Mouse (Mus musculus) liver, embryonic 14.5 days (tissue): ENCODE measurements around the gene Il13. TPM values are rescaled to one million over a fixed set of nuclear protein-coding genes. Genes with fewer than 3 reads are reported as not detected.

Experiments
- ATAC-seq: fragments of 200-750 bp; cut with Nextera tagmentation; 2 replicates; pipeline ENCODE4 v1.8.0; 2017; ENCODE audit warnings: moderate number of reproducible peaks, mild to moderate bottlenecking, moderate library complexity; ENCODE audit not compliant: insufficient read depth
- DNase-seq, 3 experiments: peaks; one replicate each; pipeline ENCODE4 v3.0.0-alpha.2; 2012 to 2013; ENCODE audit warnings: low read depth in 3 of 3, low spot score in 3 of 3
- H3K27ac ChIP-seq: fragments of 300-500 bp; sonication (generic); 2 replicates; pipeline ENCODE4 v1.5.1; 2014; ENCODE audit warnings: moderate library complexity, mild to moderate bottlenecking, control low read depth, inconsistent platforms
- H3K27me3 ChIP-seq: fragments of 300-500 bp; sonication (generic); 2 replicates; pipeline ENCODE4 v1.6.1; 2014; ENCODE audit warnings: mild to moderate bottlenecking, low read length, moderate library complexity; ENCODE audit not compliant: control insufficient read depth, insufficient read depth
- H3K36me3 ChIP-seq: fragments of 300-500 bp; sonication (generic); replicated peaks from 2 replicates; pipeline ENCODE4 v1.6.1; 2014; ENCODE audit warnings: low read depth; ENCODE audit not compliant: control insufficient read depth, insufficient read depth
- H3K4me1 ChIP-seq, 2 experiments: fragments of 200-500 bp in 1 of 2; fragments of 300-500 bp in 1 of 2; sonication (generic) in 1 of 2; replicated peaks; 2 replicates each; pipeline ENCODE4 v1.6.1; 2012 to 2014; ENCODE audit warnings: antibody characterized with exemption in 1 of 2, inconsistent platforms in 1 of 2, low read length in 1 of 2; ENCODE audit not compliant: control insufficient read depth in 2 of 2, insufficient read depth in 2 of 2
- H3K4me2 ChIP-seq: fragments of 300-500 bp; sonication (generic); 2 replicates; pipeline ENCODE4 v1.6.1; 2014; ENCODE audit warnings: low read depth, mild to moderate bottlenecking, control low read depth, moderate library complexity
- H3K4me3 ChIP-seq, 2 experiments: fragments of 200-500 bp in 1 of 2; fragments of 300-500 bp in 1 of 2; sonication (generic) in 1 of 2; 2 replicates each; pipeline ENCODE4 v1.5.1; 2012 to 2014; ENCODE audit warnings: low read depth in 2 of 2, low read length in 2 of 2, mild to moderate bottlenecking in 2 of 2, control low read depth in 1 of 2, inconsistent platforms in 1 of 2, moderate library complexity in 1 of 2; ENCODE audit not compliant: insufficient read depth in 1 of 2
- H3K9ac ChIP-seq: fragments of 300-500 bp; sonication (generic); replicated peaks from 2 replicates; pipeline ENCODE4 v1.6.1; 2014; ENCODE audit warnings: mild to moderate bottlenecking, control low read depth, moderate library complexity
- H3K9me3 ChIP-seq: fragments of 300-500 bp; sonication (generic); 2 replicates; pipeline ENCODE4 v1.6.1; 2016; ENCODE audit warnings: low read length, mixed read lengths; ENCODE audit not compliant: control insufficient read depth
- CTCF ChIP-seq: IDR thresholded peaks from 2 replicates; pipeline ENCODE4 v1.5.1; 2016; ENCODE audit warnings: antibody characterized with exemption, low read depth, control low read depth
- EP300 ChIP-seq: IDR thresholded peaks from 2 replicates; pipeline ENCODE4 v1.6.1; 2016; ENCODE audit warnings: antibody characterized with exemption, low read depth
- WGBS: fragments of 180-500 bp; shearing (Covaris S2); extraction: QIAGEN DNeasy Blood & Tissue Kit; methylation state at CpG from one replicate; pipeline ENCODE4 v1.1.7; 2014; ENCODE audit not compliant: insufficient replicate concordance; 5-methylcytosine and 5-hydroxymethylcytosine counted together
- polyA plus RNA-seq, 2 experiments: library from polyadenylated mRNA; depleted of rRNA in 1 of 2; stranded (reverse) in 1 of 2; unstranded in 1 of 2; fragments of >200 nt; fragmentation: Nextera tagmentation in 1 of 2; extraction: Ambion mirVana in 1 of 2; gene quantifications; 2 replicates each; pipeline versions ENCODE4 v1.2.1 to v1.2.3; 2012 to 2014

Gene Il13
- polyA plus RNA-seq (2012; rRNA removed) (0.04 TPM in 1 of 2 replicates, not detected in the other), polyA plus RNA-seq (2014; fragmentation: Nextera tagmentation; extraction: Ambion mirVana) (not detected in 2 replicates)

DNA sequence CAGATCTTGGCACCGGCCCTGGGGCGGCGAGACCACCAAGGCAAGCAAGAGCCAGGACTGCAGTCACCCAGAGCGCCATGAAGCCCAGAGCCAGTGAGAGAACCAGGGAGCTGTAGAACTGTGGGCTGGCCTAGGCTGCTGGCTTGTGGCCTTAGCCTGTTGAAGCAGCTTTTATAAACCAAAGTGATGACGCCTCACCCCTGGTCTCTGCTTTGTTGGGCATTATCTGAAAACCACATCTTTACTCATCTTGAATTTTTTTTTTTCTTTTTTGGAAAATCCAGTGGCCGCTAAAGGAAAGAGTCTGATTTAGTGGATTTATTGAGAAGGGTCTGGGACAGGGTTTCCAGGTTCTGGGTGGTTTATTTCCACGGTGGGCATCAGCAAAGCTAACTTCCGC lies at the start of gene Il13:
TSS of gene Il13 (minus strand) at position 147 of the 400 bp plus-strand sequence.
- no peaks in the 10 kb centered on the region; a peak in 1 of 4 replicates for H3K4me1 ChIP-seq
- H3K27ac ChIP-seq = no peak within 1 kb of the TSS
- H3K36me3 ChIP-seq = no peaks in the 10 kb centered on the region
- 70% methylated on average over 8 of the region's 8 CpGs for WGBS
- no peak within 1 kb of the TSS for H3K4me2 ChIP-seq
- no peak for DNase-seq
- TF ChIP-seq CTCF = no peak
- no peak for TF ChIP-seq EP300
- no peak within 1 kb of the TSS for H3K4me3 ChIP-seq
- no peaks in the 10 kb centered on the region for H3K9me3 ChIP-seq
- H3K27me3 ChIP-seq = peaks cover 6% of the 10 kb centered on the region; the same call in 1 of the 2 replicates
- ATAC-seq = no peak
- H3K9ac ChIP-seq = no peak within 1 kb of the TSS

GRCm38 (mm10) chr11:53682994-53683530 lies 48.6 kb upstream of the Il13 start:
- no peak overlapping the region for H3K4me3 ChIP-seq

DNA sequence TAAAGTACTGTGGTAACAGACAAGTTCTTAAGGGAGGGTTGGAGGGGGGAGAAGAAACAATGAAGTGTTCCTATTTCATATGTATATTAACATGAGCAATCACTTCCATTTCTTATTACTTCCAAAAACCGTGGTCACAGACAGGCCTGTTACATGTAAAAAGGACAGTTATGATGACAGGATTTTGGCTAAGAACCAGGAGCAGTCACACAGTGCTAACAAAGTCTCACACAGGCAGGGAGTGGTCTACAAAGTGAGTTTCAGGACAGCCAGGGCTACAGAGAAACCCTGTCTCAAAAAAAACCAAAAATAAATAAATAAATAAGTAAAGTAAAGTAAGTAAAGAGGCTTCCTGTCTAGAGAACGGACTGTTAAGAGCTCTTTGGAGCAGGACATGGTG lies 47.7 kb upstream of the Il13 start:
- DNase-seq (no peak), ATAC-seq (no peak)
- Histone ChIP-seq H3K4me3 (no peak overlapping the region), H3K9ac (no peak overlapping the region), H3K9me3 (no peaks in the 10 kb centered on the region), H3K27ac (no peak overlapping the region), H3K4me1 (no peaks in the 10 kb centered on the region), H3K27me3 (no peaks in the 10 kb centered on the region), H3K4me2 (no peak overlapping the region), H3K36me3 (peaks cover 23% of the 10 kb centered on the region)
- TF ChIP-seq EP300 (no peak), CTCF (no peak)
- WGBS = 69% methylated on average over 2 of the region's 2 CpGs

More at GRCm38 (mm10) chr11:53682994-53683530, 48.6 kb upstream of the Il13 start:
- 85% methylated on average over 9 of the region's 9 CpGs for WGBS
- Histone ChIP-seq H3K4me2 (no peak overlapping the region), H3K9me3 (no peaks in the 10 kb centered on the region), H3K27me3 (no peaks in the 10 kb centered on the region), H3K36me3 (peaks cover 23% of the 10 kb centered on the region), H3K4me1 (no peaks in the 10 kb centered on the region), H3K27ac (no peak overlapping the region), H3K9ac (no peak overlapping the region)
- DNase-seq = no peak
- TF ChIP-seq CTCF (no peak), EP300 (no peak)
- ATAC-seq = no peak

GRCm38 (mm10) chr11:53681686-53682085 lies 47.2 kb upstream of the Il13 start:
- DNase-seq (no peak), ATAC-seq (no peak)
- Histone ChIP-seq H3K27ac (no peak overlapping the region), H3K9ac (no peak overlapping the region), H3K27me3 (no peaks in the 10 kb centered on the region), H3K4me1 (no peaks in the 10 kb centered on the region), H3K4me2 (no peak overlapping the region), H3K9me3 (no peaks in the 10 kb centered on the region), H3K4me3 (no peak overlapping the region), H3K36me3 (peaks cover 21% of the 10 kb centered on the region)
- WGBS = 80% methylated on average over 2 of the region's 2 CpGs
- TF ChIP-seq EP300 = no peak
- no peak; the same call in 1 of the 2 replicates for TF ChIP-seq CTCF

- TF ChIP-seq CTCF (no peak), EP300 (no peak)
- no peaks in the 10 kb centered on the region for H3K4me1 ChIP-seq
- DNase-seq (no peak), ATAC-seq (no peak)
- H3K9me3 ChIP-seq = no peaks in the 10 kb centered on the region
- H3K27ac ChIP-seq = no peak overlapping the region
- peaks cover 27% of the 10 kb centered on the region for H3K36me3 ChIP-seq
- no peak overlapping the region for H3K4me2 ChIP-seq
- H3K4me3 ChIP-seq = no peak overlapping the region
- WGBS = 79% methylated on average over 4 of the region's 4 CpGs
- no peaks in the 10 kb centered on the region for H3K27me3 ChIP-seq
- no peak overlapping the region for H3K9ac ChIP-seq
Measured at GRCm38 (mm10) chr11:53680141-53680540, 45.6 kb upstream of the Il13 start.
